Mouse (Mus musculus): Measurements from ENCODE around the gene Chat.

The Chat gene

DNA sequence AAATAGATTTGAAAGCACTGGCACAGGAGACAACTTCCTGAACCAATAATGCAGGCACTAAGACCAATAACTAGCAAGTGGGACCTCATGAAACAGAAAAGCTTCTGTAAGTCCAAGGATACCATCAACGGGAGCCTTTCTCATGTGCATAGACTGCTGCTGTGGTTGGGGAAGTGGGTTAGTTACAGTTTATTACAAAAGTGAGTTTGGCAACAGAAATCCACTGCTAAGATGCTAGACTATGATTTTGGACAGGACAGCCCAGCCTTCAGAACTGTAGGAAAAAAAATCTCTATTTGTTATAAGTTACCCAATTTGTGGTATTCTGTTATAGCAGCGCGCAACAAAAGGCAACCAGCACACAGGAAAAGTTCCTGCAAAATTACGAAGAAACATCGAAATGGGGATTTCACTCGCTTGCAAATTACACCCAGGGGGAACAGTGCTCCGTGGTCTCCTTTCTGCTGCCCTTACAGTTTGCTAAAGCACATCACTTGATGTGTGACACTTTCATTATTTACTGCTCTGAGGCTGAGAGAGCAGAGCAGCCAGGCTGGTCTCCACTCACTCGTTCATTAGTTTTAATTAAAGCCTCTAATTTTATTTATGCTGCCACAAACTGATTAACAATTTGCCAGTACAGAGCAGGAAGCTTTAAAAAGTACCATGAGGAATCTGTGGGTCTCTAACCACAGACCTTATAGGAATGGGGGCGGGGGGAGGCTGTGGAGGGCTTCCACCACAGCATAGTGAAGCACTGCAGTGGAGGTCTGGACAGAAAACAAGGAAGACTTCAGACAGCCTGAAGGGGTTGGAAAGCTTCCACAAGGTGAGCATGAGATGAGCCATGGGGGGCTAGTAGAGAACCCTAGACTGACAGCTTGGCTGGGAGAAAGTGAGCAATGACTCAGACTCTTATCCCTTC lies 37.2 kb upstream of the Chat start:
- Histone ChIP-seq H3K9me3 (ENCODE audit: low read length) (no peaks in the 10 kb centered on the region), H3K4me1 (replicated peaks; ENCODE audit: low read depth, low read length) (no peaks in the 10 kb centered on the region), H3K36me3 (ENCODE audit: insufficient read depth, low read length) (no peaks in the 10 kb centered on the region), H3K4me3 (replicated peaks; ENCODE audit: low read length) (no peak overlapping the region), H3K27me3 (ENCODE audit: insufficient read depth, low read length) (peaks cover 22% of the 10 kb centered on the region)
- TF ChIP-seq CTCF (conservative IDR thresholded peaks at IDR 0.05; ENCODE audit: low read length): no peak
- no peak for TF ChIP-seq NANOG (IDR thresholded peaks at IDR 0.05; ENCODE audit: borderline replicate concordance, low read length)

DNA sequence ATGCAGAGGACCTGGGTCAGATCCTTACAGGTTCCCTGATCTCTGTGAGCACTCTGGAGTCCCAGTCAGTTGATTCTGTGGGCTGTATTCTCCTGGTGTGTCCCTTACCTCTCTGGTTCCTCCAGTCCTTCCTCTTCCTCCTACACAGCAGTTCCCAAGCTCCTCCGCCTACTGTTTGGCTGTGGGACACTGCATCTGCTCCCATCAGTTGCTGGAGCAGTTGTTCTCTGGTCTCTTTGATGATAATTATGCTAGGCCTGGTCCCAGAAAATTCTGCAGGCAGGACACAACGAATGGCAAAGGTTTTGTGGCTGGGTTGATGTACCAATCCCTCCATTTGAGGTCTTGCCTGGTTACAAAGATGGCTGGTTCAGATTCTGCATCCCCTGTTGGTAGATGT lies 35.5 kb upstream of the Chat start:
- H3K9me3 ChIP-seq (ENCODE audit: low read length): no peaks in the 10 kb centered on the region
- no peaks in the 10 kb centered on the region for H3K4me1 ChIP-seq (replicated peaks; ENCODE audit: low read depth, low read length)
- TF ChIP-seq CTCF (conservative IDR thresholded peaks at IDR 0.05; ENCODE audit: low read length) (no peak), POU5F1 (IDR thresholded peaks at IDR 0.05; ENCODE audit: borderline replicate concordance, low read length) (no peak), NANOG (IDR thresholded peaks at IDR 0.05; ENCODE audit: borderline replicate concordance, low read length) (no peak)
- H3K27me3 ChIP-seq (ENCODE audit: insufficient read depth, low read length): peaks cover 19% of the 10 kb centered on the region
- H3K4me3 ChIP-seq (replicated peaks; ENCODE audit: low read length): no peak overlapping the region
- no peaks in the 10 kb centered on the region for H3K36me3 ChIP-seq (ENCODE audit: insufficient read depth, low read length)

DNA sequence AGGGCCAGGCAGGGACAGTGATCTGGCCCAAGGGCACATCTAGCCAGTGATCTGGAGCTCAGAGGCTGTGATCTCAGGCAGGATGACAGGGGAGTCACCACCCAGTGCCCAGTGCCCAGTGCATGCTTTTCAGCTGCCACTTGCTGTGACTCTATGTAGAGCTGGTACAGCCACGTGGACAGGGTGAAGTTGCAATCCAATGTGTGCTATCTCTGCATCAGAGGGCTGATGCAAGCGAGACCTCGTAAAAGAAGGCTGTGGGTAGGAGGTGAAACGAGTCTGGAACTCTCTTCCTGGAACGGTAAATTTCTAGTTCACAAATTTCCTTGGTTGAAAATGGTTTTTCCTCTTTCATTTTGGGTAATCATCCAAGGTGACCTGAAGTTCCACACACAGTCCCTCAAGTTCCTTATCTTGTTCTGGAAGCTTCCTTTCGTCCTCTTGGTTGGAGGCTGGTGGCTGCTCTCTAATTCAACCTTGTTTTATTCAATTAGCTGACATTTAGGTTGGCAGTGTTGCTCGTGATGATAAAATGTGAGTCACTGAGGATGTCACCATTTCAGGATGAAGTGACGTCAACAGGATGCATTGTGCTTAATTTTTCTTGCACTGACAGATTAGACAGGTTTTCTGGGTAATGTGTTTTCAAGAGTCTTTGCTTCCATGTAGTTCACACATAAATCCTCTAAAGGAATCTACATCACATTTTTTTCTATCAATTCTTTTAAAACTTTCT lies 30.5 kb upstream of the Chat start:
- H3K9me3 ChIP-seq (ENCODE audit: low read length): no peaks in the 10 kb centered on the region
- H3K4me3 ChIP-seq (replicated peaks; ENCODE audit: low read length): no peak overlapping the region
- peaks cover 35% of the 10 kb centered on the region for H3K27me3 ChIP-seq (ENCODE audit: insufficient read depth, low read length)
- no peaks in the 10 kb centered on the region for H3K36me3 ChIP-seq (ENCODE audit: insufficient read depth, low read length)
- no peak for TF ChIP-seq POU5F1 (IDR thresholded peaks at IDR 0.05; ENCODE audit: borderline replicate concordance, low read length)
- no peak for TF ChIP-seq CTCF (conservative IDR thresholded peaks at IDR 0.05; ENCODE audit: low read length)
- TF ChIP-seq NANOG (IDR thresholded peaks at IDR 0.05; ENCODE audit: borderline replicate concordance, low read length): no peak
- peaks cover 8% of the 10 kb centered on the region for H3K4me1 ChIP-seq (replicated peaks; ENCODE audit: low read depth, low read length)

DNA sequence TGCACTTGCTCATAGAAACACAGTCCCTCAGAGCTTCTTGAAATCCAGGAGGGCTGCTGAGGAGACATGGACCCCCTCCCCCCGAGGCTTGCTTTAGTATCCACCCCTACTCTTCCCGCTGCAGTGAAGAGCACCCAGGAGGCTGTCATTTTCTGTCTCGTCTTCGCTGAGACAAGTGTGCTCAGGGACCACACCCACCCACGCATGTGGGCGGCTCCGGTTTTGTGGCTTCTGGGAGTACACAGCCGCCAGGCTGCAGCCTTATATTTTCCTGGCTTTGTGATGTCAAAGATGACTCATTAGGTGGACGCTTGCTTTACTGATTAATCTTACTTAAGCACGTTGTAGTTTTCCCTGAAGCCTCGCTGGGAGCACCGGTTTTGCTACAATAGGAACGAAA lies 26.7 kb upstream of the Chat start:
- Histone ChIP-seq H3K4me3 (replicated peaks; ENCODE audit: low read length) (no peak overlapping the region), H3K4me1 (replicated peaks; ENCODE audit: low read depth, low read length) (peaks cover 8% of the 10 kb centered on the region), H3K9me3 (ENCODE audit: low read length) (no peaks in the 10 kb centered on the region), H3K27me3 (ENCODE audit: insufficient read depth, low read length) (peaks cover 35% of the 10 kb centered on the region), H3K36me3 (ENCODE audit: insufficient read depth, low read length) (no peaks in the 10 kb centered on the region)
- no peak for TF ChIP-seq NANOG (IDR thresholded peaks at IDR 0.05; ENCODE audit: borderline replicate concordance, low read length)
- TF ChIP-seq CTCF (conservative IDR thresholded peaks at IDR 0.05; ENCODE audit: low read length): no peak
- no peak for TF ChIP-seq POU5F1 (IDR thresholded peaks at IDR 0.05; ENCODE audit: borderline replicate concordance, low read length)

DNA sequence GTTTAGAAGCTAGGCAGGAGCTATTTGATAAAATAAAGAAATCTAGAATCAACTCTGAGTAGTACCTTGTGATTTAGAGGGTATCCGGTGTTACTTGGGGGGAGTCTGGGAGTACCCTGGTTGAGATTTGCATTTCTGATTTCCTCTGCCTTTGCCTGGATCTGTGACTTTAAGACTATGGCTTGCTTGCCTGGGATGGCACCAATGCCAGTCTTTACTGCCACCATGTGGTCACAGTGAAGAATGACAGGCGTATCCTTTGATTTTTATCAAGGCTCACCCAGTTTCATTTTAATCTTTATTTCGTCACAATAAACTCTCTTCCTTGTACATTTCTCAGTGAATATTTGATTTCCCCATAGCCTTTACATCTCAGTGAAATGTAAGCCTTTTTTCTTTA lies 16.3 kb upstream of the Chat start:
- H3K4me3 ChIP-seq (replicated peaks; ENCODE audit: low read length): no peak overlapping the region
- H3K9me3 ChIP-seq (ENCODE audit: low read length): no peaks in the 10 kb centered on the region
- H3K27me3 ChIP-seq (ENCODE audit: insufficient read depth, low read length): peaks cover 13% of the 10 kb centered on the region
- H3K36me3 ChIP-seq (ENCODE audit: insufficient read depth, low read length): no peaks in the 10 kb centered on the region
- no peak for TF ChIP-seq NANOG (IDR thresholded peaks at IDR 0.05; ENCODE audit: borderline replicate concordance, low read length)
- no peak for TF ChIP-seq POU5F1 (IDR thresholded peaks at IDR 0.05; ENCODE audit: borderline replicate concordance, low read length)
- TF ChIP-seq CTCF (conservative IDR thresholded peaks at IDR 0.05; ENCODE audit: low read length): peak; percentile 97
- no peaks in the 10 kb centered on the region for H3K4me1 ChIP-seq (replicated peaks; ENCODE audit: low read depth, low read length)

DNA sequence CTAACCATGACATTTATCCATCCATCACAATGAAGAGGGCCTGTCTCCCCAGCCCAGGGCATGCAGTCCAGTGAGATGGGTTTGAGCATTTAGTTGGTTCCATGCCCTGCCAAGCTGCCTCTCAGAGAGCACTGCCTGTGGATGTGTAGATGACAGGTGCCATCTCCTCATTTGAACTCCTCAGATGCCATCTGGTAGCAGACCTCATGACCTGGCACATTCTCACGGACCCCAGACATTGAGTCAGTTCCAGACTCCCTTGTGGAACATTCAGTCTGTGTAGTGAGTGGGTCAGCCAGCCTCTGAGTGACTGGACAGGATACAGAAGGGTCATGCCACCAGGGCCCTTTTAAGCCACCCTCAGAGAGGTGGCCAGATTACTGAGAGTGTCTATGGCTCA lies 11.8 kb upstream of the Chat start:
- no peak for TF ChIP-seq POU5F1 (IDR thresholded peaks at IDR 0.05; ENCODE audit: borderline replicate concordance, low read length)
- no peak for TF ChIP-seq CTCF (conservative IDR thresholded peaks at IDR 0.05; ENCODE audit: low read length)
- no peak for TF ChIP-seq NANOG (IDR thresholded peaks at IDR 0.05; ENCODE audit: borderline replicate concordance, low read length)
- H3K4me1 ChIP-seq (replicated peaks; ENCODE audit: low read depth, low read length): no peaks in the 10 kb centered on the region
- H3K27me3 ChIP-seq (ENCODE audit: insufficient read depth, low read length): peaks cover 19% of the 10 kb centered on the region
- H3K9me3 ChIP-seq (ENCODE audit: low read length): no peaks in the 10 kb centered on the region
- H3K36me3 ChIP-seq (ENCODE audit: insufficient read depth, low read length): no peaks in the 10 kb centered on the region
- H3K4me3 ChIP-seq (replicated peaks; ENCODE audit: low read length): no peak overlapping the region

DNA sequence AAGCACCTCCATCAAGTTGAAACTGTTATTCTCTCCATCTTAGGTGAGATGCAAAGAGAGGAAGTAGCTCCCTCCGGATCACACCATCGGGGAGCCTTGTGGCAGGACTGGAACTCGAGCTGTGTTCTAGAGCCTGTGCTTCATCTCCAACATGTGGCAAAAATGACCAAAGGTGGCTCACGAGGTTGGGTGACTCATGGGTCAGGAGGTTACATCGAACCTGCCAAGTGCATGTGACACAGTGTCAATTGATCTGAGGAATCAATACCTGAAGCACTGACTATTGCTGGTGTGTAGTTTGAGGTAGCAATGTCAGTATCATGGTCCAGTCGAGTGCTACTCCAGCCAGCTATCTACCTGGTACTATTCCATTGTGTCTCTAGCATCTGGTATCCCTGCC lies 10.8 kb upstream of the Chat start:
- TF ChIP-seq POU5F1 (IDR thresholded peaks at IDR 0.05; ENCODE audit: borderline replicate concordance, low read length) (no peak), CTCF (conservative IDR thresholded peaks at IDR 0.05; ENCODE audit: low read length) (no peak), NANOG (IDR thresholded peaks at IDR 0.05; ENCODE audit: borderline replicate concordance, low read length) (no peak)
- peaks cover 23% of the 10 kb centered on the region for H3K27me3 ChIP-seq (ENCODE audit: insufficient read depth, low read length)
- H3K9me3 ChIP-seq (ENCODE audit: low read length): no peaks in the 10 kb centered on the region
- no peak overlapping the region for H3K4me3 ChIP-seq (replicated peaks; ENCODE audit: low read length)
- H3K36me3 ChIP-seq (ENCODE audit: insufficient read depth, low read length): no peaks in the 10 kb centered on the region
- no peaks in the 10 kb centered on the region for H3K4me1 ChIP-seq (replicated peaks; ENCODE audit: low read depth, low read length)

DNA sequence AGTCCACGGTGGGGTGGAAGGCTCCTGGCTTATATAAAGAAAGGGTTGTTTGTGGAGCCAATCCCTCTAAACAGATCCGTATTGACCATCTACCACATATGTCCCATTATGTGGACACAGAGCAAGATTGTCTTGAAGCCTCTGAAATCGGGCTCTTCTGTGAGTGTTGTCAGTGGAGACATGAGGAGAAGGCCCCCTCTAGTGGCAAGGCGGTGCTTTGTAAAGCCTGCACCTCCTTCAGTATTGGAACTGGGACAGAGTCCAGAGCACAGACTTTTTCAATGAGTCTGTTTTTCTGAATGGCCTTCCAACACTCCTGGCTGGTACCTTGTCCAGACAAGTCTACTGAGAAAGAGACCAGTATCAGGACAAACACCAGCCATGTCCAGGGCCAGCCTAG lies 7.2 kb upstream of the Chat start:
- Histone ChIP-seq H3K9me3 (ENCODE audit: low read length) (no peaks in the 10 kb centered on the region), H3K4me3 (replicated peaks; ENCODE audit: low read length) (no peak overlapping the region), H3K36me3 (ENCODE audit: insufficient read depth, low read length) (no peaks in the 10 kb centered on the region), H3K27me3 (ENCODE audit: insufficient read depth, low read length) (peaks cover 16% of the 10 kb centered on the region; the same call in 1 of the 2 replicates), H3K4me1 (replicated peaks; ENCODE audit: low read depth, low read length) (no peaks in the 10 kb centered on the region)
- TF ChIP-seq CTCF (conservative IDR thresholded peaks at IDR 0.05; ENCODE audit: low read length) (peak; percentile 91), NANOG (IDR thresholded peaks at IDR 0.05; ENCODE audit: borderline replicate concordance, low read length) (no peak), POU5F1 (IDR thresholded peaks at IDR 0.05; ENCODE audit: borderline replicate concordance, low read length) (no peak)

Measured in E14TG2a.4 (cell line).